Mouse (Mus musculus) midbrain, embryonic 10.5 days (tissue): ENCODE data around the gene Mfap4. TPM values are rescaled to one million over a fixed set of nuclear protein-coding genes. Genes with fewer than 3 reads are reported as not detected.

Experiments
- DNase-seq: peaks from one replicate; pipeline ENCODE4 v3.0.0-alpha.2; 2017; ENCODE audit warnings: low spot score
- H3K27ac ChIP-seq: fragments of 300-500 bp; sonication (generic); replicated peaks from 2 replicates; pipeline ENCODE4 v1.5.1; 2016; ENCODE audit warnings: mild to moderate bottlenecking
- H3K27me3 ChIP-seq: fragments of 300-500 bp; sonication (generic); 2 replicates; pipeline ENCODE4 v1.6.1; 2016; ENCODE audit warnings: low read depth, mild to moderate bottlenecking; ENCODE audit not compliant: poor library complexity, severe bottlenecking
- H3K36me3 ChIP-seq: fragments of 300-500 bp; sonication (generic); 2 replicates; pipeline ENCODE4 v1.6.1; 2016; ENCODE audit warnings: mild to moderate bottlenecking, moderate library complexity
- H3K4me1 ChIP-seq: fragments of 300-500 bp; sonication (generic); 2 replicates; pipeline ENCODE4 v1.6.1; 2016
- H3K4me3 ChIP-seq: fragments of 300-500 bp; sonication (generic); 2 replicates; pipeline ENCODE4 v1.5.1; 2016; ENCODE audit warnings: mild to moderate bottlenecking, moderate library complexity
- H3K9me3 ChIP-seq: fragments of 300-500 bp; sonication (generic); replicated peaks from 2 replicates; pipeline ENCODE4 v1.6.1; 2016; ENCODE audit warnings: mild to moderate bottlenecking
- WGBS: fragments of 180-500 bp; shearing (Covaris S2); methylation state at CpG from one replicate; pipeline ENCODE4 v1.1.7; 2016; 5-methylcytosine and 5-hydroxymethylcytosine counted together
- polyA plus RNA-seq: library from polyadenylated mRNA; unstranded; fragments of >200 nt; fragmentation: Nextera tagmentation; extraction: Ambion mirVana; gene quantifications from 2 replicates; pipeline ENCODE4 v1.2.1, GENCODE M21; 2016

Mfap4 gene
- polyA plus RNA-seq, 1 experiment from 2014 or later, result 38.4 TPM

- no peak for DNase-seq
- peaks cover 7% of the 10 kb centered on the region for H3K4me1 ChIP-seq
- WGBS, result 87% methylated on average over 6 of the region's 6 CpGs
Measured at GRCm38 (mm10) chr11:61498736-61499504, 13.7 kb downstream of the Mfap4 start.

GRCm38 (mm10) chr11:61503933-61504332 is 18.7 kb downstream of the Mfap4 start:
- H3K36me3 ChIP-seq, result 0 out of 2 replicates have a peak, but pooled peaks cover 12% of the 10 kb centered on the region
- no peaks in the 10 kb centered on the region for H3K27me3 ChIP-seq
- H3K4me3 ChIP-seq, result no peak overlapping the region
- no peak for DNase-seq
- 83% methylated on average over 8 of the region's 8 CpGs for WGBS
- H3K9me3 ChIP-seq, result no peaks in the 10 kb centered on the region
- H3K4me1 ChIP-seq, result peaks cover 23% of the 10 kb centered on the region
- H3K27ac ChIP-seq, result no peak overlapping the region

More at GRCm38 (mm10) chr11:61498736-61499504, 13.7 kb downstream of the Mfap4 start:
- no peaks in the 10 kb centered on the region for H3K36me3 ChIP-seq
- no peaks in the 10 kb centered on the region for H3K9me3 ChIP-seq
- H3K4me3 ChIP-seq, result no peak overlapping the region
- H3K27ac ChIP-seq, result no peak overlapping the region
- H3K27me3 ChIP-seq, result no peaks in the 10 kb centered on the region

- WGBS, result under 1% methylated on average over 39 of the region's 39 CpGs
- peak within 1 kb of the TSS; percentile 96 for H3K27ac ChIP-seq
- peak; percentile 94 for DNase-seq
- no peaks in the 10 kb centered on the region for H3K27me3 ChIP-seq
- H3K36me3 ChIP-seq, result peaks cover 19% of the 10 kb centered on the region
- peaks cover 23% of the 10 kb centered on the region for H3K4me1 ChIP-seq
- H3K9me3 ChIP-seq, result no peaks in the 10 kb centered on the region
- peak within 1 kb of the TSS; percentile 74 for H3K4me3 ChIP-seq
Measured at GRCm38 (mm10) chr11:61504713-61505257, 19.6 kb downstream of the Mfap4 start, which contains the start of gene B9d1. Gene B9d1, plus strand, starts transcription at chr11:61505144.

GRCm38 (mm10) chr11:61514953-61515352 is 29.7 kb downstream of the Mfap4 start:
- Histone ChIP-seq H3K4me3 (no peak overlapping the region), H3K36me3 (peaks cover 79% of the 10 kb centered on the region), H3K27ac (no peak overlapping the region), H3K27me3 (no peaks in the 10 kb centered on the region), H3K9me3 (no peaks in the 10 kb centered on the region), H3K4me1 (peaks cover 7% of the 10 kb centered on the region)
- peak; percentile 53 for DNase-seq
- 40% methylated on average over 3 of the region's 3 CpGs for WGBS

GRCm38 (mm10) chr11:61517971-61518370 is 32.7 kb downstream of the Mfap4 start:
- peaks cover 82% of the 10 kb centered on the region for H3K36me3 ChIP-seq
- H3K9me3 ChIP-seq, result no peaks in the 10 kb centered on the region
- 88% methylated on average over 1 of the region's 1 CpGs for WGBS
- no peak overlapping the region for H3K27ac ChIP-seq
- H3K4me1 ChIP-seq, result no peaks in the 10 kb centered on the region
- no peaks in the 10 kb centered on the region for H3K27me3 ChIP-seq
- no peak overlapping the region for H3K4me3 ChIP-seq
- DNase-seq, result no peak

- no peaks in the 10 kb centered on the region for H3K27me3 ChIP-seq
- H3K9me3 ChIP-seq, result no peaks in the 10 kb centered on the region
- DNase-seq, result no peak
- no peak overlapping the region for H3K4me3 ChIP-seq
- H3K4me1 ChIP-seq, result no peaks in the 10 kb centered on the region
- peaks cover 79% of the 10 kb centered on the region for H3K36me3 ChIP-seq
- 90% methylated on average over 3 of the region's 3 CpGs for WGBS
- H3K27ac ChIP-seq, result no peak overlapping the region
Measured at GRCm38 (mm10) chr11:61518871-61519270, 33.6 kb downstream of the Mfap4 start.

GRCm38 (mm10) chr11:61519484-61520107 is 34.4 kb downstream of the Mfap4 start:
- Histone ChIP-seq H3K27ac (no peak overlapping the region), H3K4me3 (no peak overlapping the region), H3K4me1 (no peaks in the 10 kb centered on the region), H3K27me3 (no peaks in the 10 kb centered on the region), H3K9me3 (no peaks in the 10 kb centered on the region), H3K36me3 (peaks cover 74% of the 10 kb centered on the region)
- 96% methylated on average over 3 of the region's 3 CpGs for WGBS
- no peak for DNase-seq

GRCm38 (mm10) chr11:61526872-61527271 is 41.6 kb downstream of the Mfap4 start:
- Histone ChIP-seq H3K4me3 (no peak overlapping the region), H3K9me3 (no peaks in the 10 kb centered on the region), H3K36me3 (peaks cover 47% of the 10 kb centered on the region), H3K4me1 (peaks cover 10% of the 10 kb centered on the region), H3K27me3 (no peaks in the 10 kb centered on the region), H3K27ac (no peak overlapping the region)
- DNase-seq, result no peak
- WGBS, result 100% methylated on average over 1 of the region's 1 CpGs

- DNase-seq, result peak; percentile 14
- H3K4me3 ChIP-seq, result no peak overlapping the region
- H3K27me3 ChIP-seq, result no peaks in the 10 kb centered on the region
- no peaks in the 10 kb centered on the region for H3K9me3 ChIP-seq
- peaks cover 46% of the 10 kb centered on the region for H3K36me3 ChIP-seq
- H3K4me1 ChIP-seq, result peaks cover 11% of the 10 kb centered on the region
- WGBS, result 61% methylated on average over 4 of the region's 4 CpGs
- peak overlapping the region; percentile 6; the same call in 1 of the 2 replicates for H3K27ac ChIP-seq
Measured at GRCm38 (mm10) chr11:61529268-61529713, 44.1 kb downstream of the Mfap4 start.

GRCm38 (mm10) chr11:61532820-61533219 is 47.6 kb downstream of the Mfap4 start:
- Histone ChIP-seq H3K36me3 (peaks cover 41% of the 10 kb centered on the region), H3K27ac (no peak overlapping the region), H3K4me1 (peaks cover 12% of the 10 kb centered on the region), H3K4me3 (no peak overlapping the region), H3K27me3 (no peaks in the 10 kb centered on the region), H3K9me3 (no peaks in the 10 kb centered on the region)
- no peak for DNase-seq
- 96% methylated on average over 2 of the region's 2 CpGs for WGBS

GRCm38 (mm10) chr11:61533571-61533970 is 48.3 kb downstream of the Mfap4 start:
- peaks cover 39% of the 10 kb centered on the region for H3K36me3 ChIP-seq
- H3K4me1 ChIP-seq, result peaks cover 12% of the 10 kb centered on the region
- DNase-seq, result no peak
- no peaks in the 10 kb centered on the region for H3K27me3 ChIP-seq
- no peaks in the 10 kb centered on the region for H3K9me3 ChIP-seq
- WGBS, result 74% methylated on average over 5 of the region's 5 CpGs
- no peak overlapping the region for H3K4me3 ChIP-seq
- 0 out of 2 replicates have a peak overlapping the region, but pooled peaks have one; percentile 19 for H3K27ac ChIP-seq

- WGBS, result 90% methylated on average over 1 of the region's 1 CpGs
- no peaks in the 10 kb centered on the region for H3K27me3 ChIP-seq
- no peak for DNase-seq
- H3K36me3 ChIP-seq, result peaks cover 43% of the 10 kb centered on the region
- H3K4me3 ChIP-seq, result no peak overlapping the region
- 0 out of 2 replicates have a peak, but pooled peaks cover 3% of the 10 kb centered on the region for H3K4me1 ChIP-seq
- no peaks in the 10 kb centered on the region for H3K9me3 ChIP-seq
- H3K27ac ChIP-seq, result no peak overlapping the region
Measured at GRCm38 (mm10) chr11:61535530-61535929, 50.3 kb downstream of the Mfap4 start.
